Mouse (Mus musculus) liver, postnatal 0 days (tissue): ENCODE data around the gene A930018P22Rik.

Experiments
- CTCF ChIP-seq: sonication (generic); IDR thresholded peaks from 2 replicates; pipeline ENCODE4 v1.5.1; 2016; ENCODE audit warnings: antibody characterized with exemption, low read depth
- EP300 ChIP-seq: IDR thresholded peaks from 2 replicates; pipeline ENCODE4 v1.6.1; 2016; ENCODE audit warnings: antibody characterized with exemption, low read depth, mild to moderate bottlenecking

DNA sequence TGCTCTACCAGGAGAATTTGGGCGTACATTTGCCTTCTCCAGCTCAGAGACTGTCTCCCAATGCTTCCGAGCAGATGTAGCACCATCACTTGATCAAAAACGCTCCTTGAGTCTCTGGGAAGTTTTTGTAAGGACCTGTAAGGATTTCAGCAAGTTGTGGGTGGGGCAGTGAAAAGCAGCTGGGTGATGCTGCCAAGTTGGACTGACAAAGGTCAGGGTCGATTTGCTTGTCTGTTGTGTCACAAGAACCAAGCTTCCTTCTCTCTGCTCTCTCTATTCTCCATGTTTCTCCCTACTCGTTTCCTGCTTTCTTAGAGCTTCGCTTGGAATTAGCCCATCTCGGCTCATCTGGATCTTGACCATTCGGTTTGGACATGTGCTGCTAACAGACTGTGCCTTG lies 19.6 kb downstream of the A930018P22Rik start:
- TF ChIP-seq CTCF (no peak), EP300 (no peak)
